Mouse (Mus musculus) lung, adult 2 months (tissue): ENCODE measurements around the gene Polr2b. TPM values are rescaled to one million over a fixed set of nuclear protein-coding genes. Genes with fewer than 3 reads are reported as not detected.

Source experiments
- DNase-seq: peaks from one replicate; pipeline ENCODE4 v3.0.0; 2022
- H3K4me1 ChIP-seq: fragments of 200-500 bp; 2 replicates; pipeline ENCODE4 v1.6.1; 2011; ENCODE audit warnings: low read length; ENCODE audit not compliant: control insufficient read depth, insufficient read depth
- H3K4me3 ChIP-seq: fragments of 200-500 bp; replicated peaks from 2 replicates; pipeline ENCODE3; 2011; ENCODE audit warnings: low read depth, mild to moderate bottlenecking, control low read depth, low read length; ENCODE audit errors: extremely low read depth
- CTCF ChIP-seq: fragments of 200-500 bp; IDR thresholded peaks from 2 replicates; pipeline ENCODE4 v1.5.1; 2011; ENCODE audit warnings: mild to moderate bottlenecking, low read length, control low read depth; ENCODE audit not compliant: insufficient read depth
- POLR2A ChIP-seq: fragments of 200-500 bp; IDR thresholded peaks from 2 replicates; pipeline ENCODE4 v1.6.1; 2011; ENCODE audit warnings: low read depth, mild to moderate bottlenecking, control low read depth, low read length, borderline replicate concordance; ENCODE audit errors: extremely low read depth
- WGBS: fragments of 180-500 bp; shearing (Covaris S2); methylation state at CpG from one replicate; pipeline ENCODE4 v1.1.7; 2018; 5-methylcytosine and 5-hydroxymethylcytosine counted together
- polyA plus RNA-seq: library from polyadenylated mRNA; depleted of rRNA; stranded (reverse); fragments of >200 nt; gene quantifications from 2 replicates; pipeline ENCODE4 v1.2.3, GENCODE M21; 2012

Gene Polr2b
- polyA plus RNA-seq, 1 experiment, result 18.6 TPM

- TF ChIP-seq CTCF (no peak), POLR2A (no peak)
- Histone ChIP-seq H3K4me3 (no peak overlapping the region), H3K4me1 (peaks cover 7% of the 10 kb centered on the region)
- no peak for DNase-seq
- WGBS, result 87% methylated on average over 5 of the region's 5 CpGs
These were observed 71.7 kb downstream of the Polr2b start for GRCm38 (mm10) chr5:77381686-77382085.

GRCm38 (mm10) chr5:77383799-77384554 lies 74.0 kb downstream of the Polr2b start:
- Histone ChIP-seq H3K4me3 (no peak overlapping the region), H3K4me1 (peaks cover 17% of the 10 kb centered on the region)
- 52% methylated on average over 5 of the region's 5 CpGs for WGBS
- no peak for DNase-seq
- TF ChIP-seq POLR2A, result no peak
- TF ChIP-seq CTCF, result no peak

GRCm38 (mm10) chr5:77384724-77385123 lies 74.8 kb downstream of the Polr2b start:
- DNase-seq, result no peak
- H3K4me1 ChIP-seq, result peaks cover 17% of the 10 kb centered on the region
- TF ChIP-seq POLR2A (no peak), CTCF (no peak)
- WGBS, result 67% methylated on average over 9 of the region's 9 CpGs
- no peak overlapping the region for H3K4me3 ChIP-seq

- Histone ChIP-seq H3K4me3 (no peak overlapping the region), H3K4me1 (peaks cover 17% of the 10 kb centered on the region)
- DNase-seq, result no peak
- WGBS, result 75% methylated on average over 5 of the region's 5 CpGs
- TF ChIP-seq CTCF (no peak), POLR2A (no peak)
These were observed 75.3 kb downstream of the Polr2b start for GRCm38 (mm10) chr5:77385221-77385620.

- TF ChIP-seq CTCF (no peak), POLR2A (no peak)
- H3K4me3 ChIP-seq, result no peak overlapping the region
- 52% methylated on average over 6 of the region's 6 CpGs for WGBS
- peaks cover 17% of the 10 kb centered on the region for H3K4me1 ChIP-seq
- DNase-seq, result no peak
These were observed 76.1 kb downstream of the Polr2b start for GRCm38 (mm10) chr5:77385900-77386595.

- no peak for DNase-seq
- peak; percentile 23; the same call in 1 of the 2 replicates for TF ChIP-seq CTCF
- TF ChIP-seq POLR2A, result no peak
- no peak overlapping the region for H3K4me3 ChIP-seq
- WGBS, result 22% methylated on average over 10 of the region's 10 CpGs
- peaks cover 17% of the 10 kb centered on the region for H3K4me1 ChIP-seq
These were observed 76.9 kb downstream of the Polr2b start for GRCm38 (mm10) chr5:77386596-77387413.

GRCm38 (mm10) chr5:77387414-77387704 lies 77.4 kb downstream of the Polr2b start:
- TF ChIP-seq CTCF (no peak), POLR2A (no peak)
- Histone ChIP-seq H3K4me1 (peaks cover 17% of the 10 kb centered on the region), H3K4me3 (no peak overlapping the region)
- WGBS, result 51% methylated on average over 8 of the region's 8 CpGs
- DNase-seq, result no peak

- no peak for DNase-seq
- H3K4me1 ChIP-seq, result peaks cover 17% of the 10 kb centered on the region
- 56% methylated on average over 6 of the region's 6 CpGs for WGBS
These were observed 78.4 kb downstream of the Polr2b start for GRCm38 (mm10) chr5:77388359-77388758.

GRCm38 (mm10) chr5:77390272-77390671 lies 80.3 kb downstream of the Polr2b start:
- whole genome bisulfite sequencing, result 76% methylated on average over 2 of the region's 2 CpGs

More at GRCm38 (mm10) chr5:77388359-77388758, 78.4 kb downstream of the Polr2b start:
- TF ChIP-seq CTCF (no peak), POLR2A (no peak)
- no peak overlapping the region for H3K4me3 ChIP-seq

More at GRCm38 (mm10) chr5:77390272-77390671, 80.3 kb downstream of the Polr2b start:
- TF ChIP-seq POLR2A (no peak), CTCF (no peak)
- peaks cover 14% of the 10 kb centered on the region for H3K4me1 ChIP-seq
- no peak overlapping the region for H3K4me3 ChIP-seq
- DNase-seq, result no peak
